Mouse (Mus musculus): ENCODE results near the gene Cldn13.

- TF ChIP-seq CTCF (IDR thresholded peaks at IDR 0.05; ENCODE audit: low read depth, low read length) (no peak), TAL1 (conservative IDR thresholded peaks at IDR 0.05; ENCODE audit: low read depth, low read length) (no peak), GATA1 (IDR thresholded peaks at IDR 0.05; ENCODE audit: borderline replicate concordance, low read length) (no peak), POLR2AphosphoS5 (IDR thresholded peaks at IDR 0.05; ENCODE audit: insufficient replicate concordance, low read depth, low read length) (no peak), GATA2 (IDR thresholded peaks at IDR 0.05; ENCODE audit: borderline replicate concordance, low read depth, low read length) (no peak)
Observed at GRCm38 (mm10) chr5:134901012-134901643, 14.2 kb downstream of the Cldn13 start.

Measured in G1E (cell line).